Mouse (Mus musculus): ENCODE results near the gene Acp1. TPM values are rescaled to one million over a fixed set of nuclear protein-coding genes. Genes with fewer than 3 reads are reported as not detected.

Acp1 gene
- 0.61 and 3.4 TPM in 2 replicates for polyA plus RNA-seq (2012; ENCODE audit: low replicate concordance)

GRCm38 (mm10) chr12:30911261-30912047, at the start of gene Acp1, which contains the start of gene Sh3yl1:
Gene Acp1, minus strand, starts transcription at chr12:30911589.
Gene Sh3yl1, plus strand, starts transcription at chr12:30911668.

GRCm38 (mm10) chr12:30883986-30884621, 27.3 kb downstream of the Acp1 start, which contains the start of gene Alkal2:
Gene Alkal2, plus strand, starts transcription at chr12:30884322.

Other genes starting within 250 kb of the Acp1 start
- gene Alkal2, start 27.3 kb downstream of the Acp1 start, polyA plus RNA-seq (2012; ENCODE audit: low replicate concordance) = not detected in 2 replicates
- 0.82 and 1.2 TPM in 2 replicates for gene Sh3yl1, start 79 bp upstream of the Acp1 start, polyA plus RNA-seq (2012; ENCODE audit: low replicate concordance)
- gene Fam110c, start 162.3 kb upstream of the Acp1 start, polyA plus RNA-seq (2012; ENCODE audit: low replicate concordance) = 0.13 TPM in 1 of 2 replicates, not detected in the other

All from leukemia stem cell, adult 10-12 weeks (primary cell).